Mouse (Mus musculus): ENCODE results near the gene A4galt. TPM values are rescaled to one million over a fixed set of nuclear protein-coding genes. Genes with fewer than 3 reads are reported as not detected.

A4galt gene
- total and polyA plus RNA-seq, 3 experiments: 11.2 to 23.6 (median 15.9) TPM

DNA sequence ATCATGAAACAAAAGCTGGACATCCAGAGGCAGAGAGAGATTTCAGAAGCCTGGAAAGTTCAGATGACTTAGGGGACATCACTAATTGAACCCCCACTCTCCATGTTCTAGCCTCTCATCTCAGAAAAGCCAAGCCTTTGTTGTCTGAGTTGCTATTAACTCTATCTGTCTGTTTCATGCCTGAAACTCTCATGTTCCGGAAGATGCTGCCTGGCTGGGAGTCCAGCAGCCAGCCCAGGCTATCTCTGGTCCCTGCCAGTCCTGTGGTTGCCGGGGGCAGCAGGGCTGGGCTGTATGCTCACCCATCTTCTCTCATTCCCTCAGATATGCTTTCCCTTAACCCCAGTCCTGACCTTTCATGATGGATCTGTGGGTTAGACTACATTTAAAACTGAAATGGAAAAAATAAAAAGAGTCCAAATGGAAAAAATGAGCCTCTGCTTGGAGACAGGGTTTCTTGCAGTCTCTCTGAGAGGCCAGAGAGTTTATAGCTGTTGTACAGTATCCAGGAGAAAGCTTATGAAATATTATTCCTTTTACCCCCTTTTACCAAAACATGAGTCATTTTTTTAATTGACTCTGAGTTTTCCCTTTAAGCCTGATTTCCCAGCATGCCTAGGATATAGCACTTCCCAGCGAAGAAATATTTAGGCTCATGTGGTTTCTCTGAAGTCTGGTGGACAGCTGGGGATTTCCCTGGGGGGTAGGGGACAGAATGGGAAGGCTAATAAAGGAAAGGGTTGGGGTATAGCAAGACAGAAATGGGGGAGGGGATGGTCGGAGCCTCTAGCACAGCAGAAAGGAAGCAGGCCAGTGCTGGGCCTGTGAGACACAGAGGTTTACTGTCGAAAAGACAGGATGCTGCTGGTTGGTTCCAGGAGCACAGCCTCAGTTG is 36.0 kb downstream of the A4galt start:
- Histone ChIP-seq H3K4me3 (replicated peaks in 1 of 3; ENCODE audit: low read depth in 2 of 3, low read length in 2 of 3, poor library complexity in 1 of 3) (no peak overlapping the region), H3K27me3 (replicated peaks) (no peaks in the 10 kb centered on the region), H3K9ac (ENCODE audit: insufficient read depth, low read depth) (peak overlapping the region; percentile 40), H3K4me2 (ENCODE audit: insufficient read depth, low read depth, poor library complexity, severe bottlenecking) (peak overlapping the region; percentile 43; the same call in 1 of the 2 replicates), H3K4me1 (ENCODE audit: control insufficient read depth in 1 of 2, insufficient read depth in 2 of 2) (peaks cover 18 to 43% of the 10 kb centered on the region in 2 experiments), H3K27ac (ENCODE audit: insufficient read depth, low read depth) (peak overlapping the region; percentile 15; the same call in 1 of the 2 replicates), H3K36me3 (replicated peaks in 1 of 2; ENCODE audit: control insufficient read depth in 1 of 2, insufficient read depth in 1 of 2, low read length in 1 of 2) (no peaks in the 10 kb centered on the region), H3K9me3 (replicated peaks; ENCODE audit: low read length) (peaks cover 12% of the 10 kb centered on the region), H3K79me2 (replicated peaks; ENCODE audit: control insufficient read depth, extremely low read depth, insufficient read depth, poor library complexity, severe bottlenecking) (no peaks in the 10 kb centered on the region)
- DNase-seq (ENCODE audit: extremely low read depth): peak; percentile 65
- dilution Hi-C loops (cut with MboI; ENCODE audit: extremely low pct_ligation_motif_present, extremely low pct_unique_long_range_greater_than_20kb, low sequenced_read_pairs): no loop called here
- in situ Hi-C loops (cut with MboI; ENCODE audit: low pct_ligation_motif_present, low pct_unique_long_range_greater_than_20kb, low sequenced_read_pairs): loop anchor here (25.0 kb wide), 2 partner anchors 297 to 403 kb away; partner anchors contain the start of gene Ttll1
- peak; percentile 37; the same call in 1 of the 2 replicates for TF ChIP-seq ZNF384 (IDR thresholded peaks at IDR 0.05; ENCODE audit: low read depth, low read length)
- TF ChIP-seq JUND (conservative IDR thresholded peaks at IDR 0.05; ENCODE audit: low read depth, low read length): peak; percentile 68
- no peak for TF ChIP-seq RAD21 (IDR thresholded peaks at IDR 0.05; ENCODE audit: low read depth, low read length)
- TF ChIP-seq ELF1 (IDR thresholded peaks at IDR 0.05; ENCODE audit: low read depth, low read length): no peak
- TF ChIP-seq CHD2 (IDR thresholded peaks at IDR 0.05; ENCODE audit: low read length): peak; percentile 82
- no peak for TF ChIP-seq MAFK (IDR thresholded peaks at IDR 0.05; ENCODE audit: insufficient replicate concordance, low read length)
- TF ChIP-seq JUN (IDR thresholded peaks at IDR 0.05; ENCODE audit: insufficient read depth, low read depth, low read length): peak; percentile 60
- peak; percentile 66 for TF ChIP-seq EP300 (IDR thresholded peaks at IDR 0.05; ENCODE audit: low read length)
- TF ChIP-seq ZC3H11A (IDR thresholded peaks at IDR 0.05; ENCODE audit: low read depth, low read length): no peak
- no peak for TF ChIP-seq ZMIZ1 (IDR thresholded peaks at IDR 0.05; ENCODE audit: low read depth, low read length)
- peak; percentile 76 for TF ChIP-seq MEF2A (IDR thresholded peaks at IDR 0.05; ENCODE audit: borderline replicate concordance, low read depth, low read length)
- no peak for TF ChIP-seq USF2 (conservative IDR thresholded peaks at IDR 0.05; ENCODE audit: low read depth, low read length)
- TF ChIP-seq ETS1 (conservative IDR thresholded peaks at IDR 0.05; ENCODE audit: low read depth, low read length): peak; percentile 51
- TF ChIP-seq IRF4 (IDR thresholded peaks at IDR 0.05; ENCODE audit: low read depth, low read length): 0 out of 2 replicates have a peak, but pooled peaks have one; percentile 7
- 0 out of 2 replicates have a peak, but pooled peaks have one; percentile 31 for TF ChIP-seq MXI1 (IDR thresholded peaks at IDR 0.05; ENCODE audit: low read depth, low read length)
- TF ChIP-seq CHD1 (IDR thresholded peaks at IDR 0.05; ENCODE audit: low read depth, low read length): no peak
- TF ChIP-seq BHLHE40 (IDR thresholded peaks at IDR 0.05; ENCODE audit: low read depth, low read length): no peak; the same call in 1 of the 2 replicates
- TF ChIP-seq MYC (IDR thresholded peaks at IDR 0.05; ENCODE audit: low read depth, low read length): peak; percentile 48; the same call in 1 of the 2 replicates
- no peak for TF ChIP-seq GABPA (IDR thresholded peaks at IDR 0.05; ENCODE audit: insufficient replicate concordance, low read depth, low read length)

Data from CH12.LX (cell line).